Mouse (Mus musculus): ENCODE data around the gene Pigyl. TPM values are rescaled to one million over a fixed set of nuclear protein-coding genes. Genes with fewer than 3 reads are reported as not detected.

The Pigyl gene
- total and polyA plus RNA-seq, 2 experiments from 2014 or later: 7.4 to 61.7 TPM

- Histone ChIP-seq H3K27me3 (ENCODE audit: control insufficient read depth, insufficient read depth, low read length) (peaks cover 4% of the 10 kb centered on the region; the same call in 1 of the 2 replicates), H3K9me3 (replicated peaks; ENCODE audit: control insufficient read depth, low read length) (no peaks in the 10 kb centered on the region), H3K4me3 (ENCODE audit: low read depth, low read length) (no peak overlapping the region), H3K27ac (ENCODE audit: low read depth) (peak overlapping the region; percentile 39; the same call in 1 of the 2 replicates), H3K4me1 (ENCODE audit: control insufficient read depth, insufficient read depth) (peaks cover 7% of the 10 kb centered on the region; the same call in 1 of the 2 replicates), H3K9ac (replicated peaks; ENCODE audit: low read depth, low read length) (no peak overlapping the region), H3K36me3 (replicated peaks; ENCODE audit: control insufficient read depth, insufficient read depth, low read length) (no peaks in the 10 kb centered on the region), H3K4me2 (ENCODE audit: low read depth, low read length) (no peak overlapping the region)
- WGBS: 80% methylated on average over 9 of the region's 9 CpGs
- DNase-seq (ENCODE audit: low spot score): no peak
- TF ChIP-seq CTCF (IDR thresholded peaks at IDR 0.05; ENCODE audit: low read depth) (no peak), EP300 (IDR thresholded peaks at IDR 0.05; ENCODE audit: low read depth) (no peak)
- ATAC-seq (ENCODE audit: insufficient read depth, low read depth): no peak
These were observed 21.5 kb upstream of the Pigyl start for GRCm38 (mm10) chr9:22134988-22135643.

DNA sequence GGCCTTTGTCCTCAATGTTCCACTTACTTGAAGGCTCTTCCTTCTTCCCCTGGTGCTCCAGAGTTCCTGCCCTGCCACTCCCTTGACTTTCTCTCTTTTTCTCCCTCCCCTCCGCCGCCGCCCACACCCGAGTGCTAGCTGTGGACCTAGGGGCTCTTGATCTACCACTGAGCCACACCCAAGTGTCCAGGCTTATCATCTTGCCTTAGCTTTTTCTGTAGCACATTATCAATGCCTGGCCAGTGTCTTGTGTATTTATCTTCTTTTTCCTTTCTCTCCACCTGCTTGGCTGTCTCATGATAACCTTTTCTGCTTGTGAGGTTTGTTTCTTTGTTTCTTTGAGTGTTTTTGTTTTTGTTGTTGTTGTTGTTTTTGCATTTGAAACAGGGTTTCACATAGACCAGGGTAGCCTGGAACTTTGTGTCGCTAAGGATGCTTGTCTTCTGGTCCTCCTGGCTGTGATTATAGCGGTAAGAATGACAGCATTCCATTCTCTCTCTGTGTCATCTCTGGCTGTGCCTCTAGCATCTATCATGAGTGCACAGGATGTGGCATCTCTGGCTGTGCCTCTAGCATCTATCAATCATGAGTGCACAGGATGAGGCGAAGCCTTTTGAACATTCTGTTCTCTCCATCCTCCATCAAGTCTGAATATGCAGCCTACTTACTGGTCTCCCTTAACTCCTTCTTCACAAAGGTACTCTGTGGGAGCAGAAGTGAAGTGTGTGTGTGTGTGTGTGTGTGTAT lies 20.8 kb upstream of the Pigyl start, which contains the start of gene Acp5:
Gene Acp5 (minus strand): TSS at position 68 of the 747 bp plus-strand sequence.
- Histone ChIP-seq H3K36me3 (replicated peaks; ENCODE audit: control insufficient read depth, insufficient read depth, low read length) (no peaks in the 10 kb centered on the region), H3K4me2 (ENCODE audit: low read depth, low read length) (no peak within 1 kb of the TSS), H3K4me1 (ENCODE audit: control insufficient read depth, insufficient read depth) (peaks cover 7% of the 10 kb centered on the region; the same call in 1 of the 2 replicates), H3K27me3 (ENCODE audit: control insufficient read depth, insufficient read depth, low read length) (peaks cover 4% of the 10 kb centered on the region; the same call in 1 of the 2 replicates), H3K4me3 (ENCODE audit: low read depth, low read length) (no peak within 1 kb of the TSS), H3K9ac (replicated peaks; ENCODE audit: low read depth, low read length) (no peak within 1 kb of the TSS), H3K9me3 (replicated peaks; ENCODE audit: control insufficient read depth, low read length) (no peaks in the 10 kb centered on the region), H3K27ac (ENCODE audit: low read depth) (peak within 1 kb of the TSS; percentile 39; the same call in 1 of the 2 replicates)
- TF ChIP-seq CTCF (IDR thresholded peaks at IDR 0.05; ENCODE audit: low read depth) (no peak), EP300 (IDR thresholded peaks at IDR 0.05; ENCODE audit: low read depth) (no peak)
- WGBS: 63% methylated on average over 7 of the region's 7 CpGs
- DNase-seq (ENCODE audit: low spot score) (no peak), ATAC-seq (ENCODE audit: insufficient read depth, low read depth) (no peak)

- H3K36me3 ChIP-seq (replicated peaks; ENCODE audit: control insufficient read depth, insufficient read depth, low read length): no peaks in the 10 kb centered on the region
- H3K4me1 ChIP-seq (ENCODE audit: control insufficient read depth, insufficient read depth): no peaks in the 10 kb centered on the region
- no peak overlapping the region for H3K4me2 ChIP-seq (ENCODE audit: low read depth, low read length)
- ATAC-seq (ENCODE audit: insufficient read depth, low read depth) (no peak), DNase-seq (ENCODE audit: low spot score) (no peak)
- no peaks in the 10 kb centered on the region for H3K27me3 ChIP-seq (ENCODE audit: control insufficient read depth, insufficient read depth, low read length)
- WGBS: 24% methylated on average over 23 of the region's 23 CpGs
- TF ChIP-seq EP300 (IDR thresholded peaks at IDR 0.05; ENCODE audit: low read depth) (no peak), CTCF (IDR thresholded peaks at IDR 0.05; ENCODE audit: low read depth) (no peak)
- no peaks in the 10 kb centered on the region for H3K9me3 ChIP-seq (replicated peaks; ENCODE audit: control insufficient read depth, low read length)
- H3K9ac ChIP-seq (replicated peaks; ENCODE audit: low read depth, low read length): no peak overlapping the region
- H3K4me3 ChIP-seq (ENCODE audit: low read depth, low read length): no peak overlapping the region
- no peak overlapping the region for H3K27ac ChIP-seq (ENCODE audit: low read depth)
These were observed 19.7 kb upstream of the Pigyl start for GRCm38 (mm10) chr9:22136765-22137547.

GRCm38 (mm10) chr9:22138480-22138879 lies 18.2 kb upstream of the Pigyl start:
- DNase-seq (ENCODE audit: low spot score): no peak
- Histone ChIP-seq H3K4me3 (ENCODE audit: low read depth, low read length) (no peak overlapping the region), H3K27ac (ENCODE audit: low read depth) (no peak overlapping the region), H3K9me3 (replicated peaks; ENCODE audit: control insufficient read depth, low read length) (no peaks in the 10 kb centered on the region), H3K36me3 (replicated peaks; ENCODE audit: control insufficient read depth, insufficient read depth, low read length) (no peaks in the 10 kb centered on the region), H3K27me3 (ENCODE audit: control insufficient read depth, insufficient read depth, low read length) (no peaks in the 10 kb centered on the region), H3K4me1 (ENCODE audit: control insufficient read depth, insufficient read depth) (no peaks in the 10 kb centered on the region), H3K9ac (replicated peaks; ENCODE audit: low read depth, low read length) (no peak overlapping the region), H3K4me2 (ENCODE audit: low read depth, low read length) (no peak overlapping the region)
- WGBS: 27% methylated on average over 2 of the region's 2 CpGs
- TF ChIP-seq CTCF (IDR thresholded peaks at IDR 0.05; ENCODE audit: low read depth): peak; percentile 85
- no peak for TF ChIP-seq EP300 (IDR thresholded peaks at IDR 0.05; ENCODE audit: low read depth)
- ATAC-seq (ENCODE audit: insufficient read depth, low read depth): no peak; the same call in 1 of the 2 replicates

DNA sequence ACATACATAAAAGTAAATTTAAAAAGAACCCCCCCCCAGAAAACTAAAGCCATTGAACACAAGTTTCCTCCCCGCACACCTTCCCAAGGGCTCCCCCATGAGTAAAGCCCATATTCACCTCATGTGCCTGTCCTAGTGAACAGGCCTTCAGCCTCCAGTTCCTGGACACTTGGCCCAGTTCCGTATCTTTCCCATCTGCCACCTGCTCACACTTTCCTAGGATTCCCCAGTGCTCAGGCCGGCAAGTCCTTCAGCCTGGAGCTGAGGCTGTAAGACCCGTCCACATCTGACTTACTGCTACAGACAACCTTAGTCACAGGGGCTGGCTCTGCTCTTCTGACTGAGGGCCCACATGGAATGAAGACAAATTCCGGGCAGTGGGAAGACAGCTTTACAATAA lies 16.9 kb upstream of the Pigyl start:
- WGBS: 78% methylated on average over 5 of the region's 5 CpGs
- TF ChIP-seq CTCF (IDR thresholded peaks at IDR 0.05; ENCODE audit: low read depth): no peak
- no peak for TF ChIP-seq EP300 (IDR thresholded peaks at IDR 0.05; ENCODE audit: low read depth)
- Histone ChIP-seq H3K4me3 (ENCODE audit: low read depth, low read length) (no peak overlapping the region), H3K9me3 (replicated peaks; ENCODE audit: control insufficient read depth, low read length) (no peaks in the 10 kb centered on the region), H3K4me1 (ENCODE audit: control insufficient read depth, insufficient read depth) (no peaks in the 10 kb centered on the region), H3K36me3 (replicated peaks; ENCODE audit: control insufficient read depth, insufficient read depth, low read length) (no peaks in the 10 kb centered on the region), H3K4me2 (ENCODE audit: low read depth, low read length) (no peak overlapping the region), H3K27ac (ENCODE audit: low read depth) (no peak overlapping the region), H3K27me3 (ENCODE audit: control insufficient read depth, insufficient read depth, low read length) (no peaks in the 10 kb centered on the region), H3K9ac (replicated peaks; ENCODE audit: low read depth, low read length) (no peak overlapping the region)
- ATAC-seq (ENCODE audit: insufficient read depth, low read depth) (no peak), DNase-seq (ENCODE audit: low spot score) (no peak)

Data from heart, postnatal 0 days (tissue).